Mouse (Mus musculus) spleen, embryonic (tissue): ENCODE data around the gene Ppm1l.

Source experiments
- CTCF ChIA-PET: fragments of 350-600 bp; sonication (Branson Sonifier 250); formaldehyde crosslinking; loops from one replicate; lab custom pipeline; 2022; lab: Charles Lee

Gene Ppm1l

GRCm38 (mm10) chr3:69594071-69594470, 277.4 kb downstream of the Ppm1l start:
- CTCF ChIA-PET: no interaction called here

GRCm38 (mm10) chr3:69596116-69596515, 279.5 kb downstream of the Ppm1l start:
- CTCF ChIA-PET: no interaction called here

GRCm38 (mm10) chr3:69597211-69597610, 280.6 kb downstream of the Ppm1l start:
- CTCF ChIA-PET: no interaction called here

GRCm38 (mm10) chr3:69597816-69598215, 281.2 kb downstream of the Ppm1l start:
- CTCF ChIA-PET: no interaction called here

GRCm38 (mm10) chr3:69598261-69599165, 281.9 kb downstream of the Ppm1l start, which contains the start of gene B3galnt1:
Gene B3galnt1, minus strand, starts transcription at chr3:69598960.
- CTCF ChIA-PET: no interaction called here

- CTCF ChIA-PET: no interaction called here
Measured at GRCm38 (mm10) chr3:69599166-69599500, 282.5 kb downstream of the Ppm1l start.

GRCm38 (mm10) chr3:69606923-69607322, 290.3 kb downstream of the Ppm1l start:
- CTCF ChIA-PET: no interaction called here

- CTCF ChIA-PET: no interaction called here
Measured at GRCm38 (mm10) chr3:69607468-69607867, 290.8 kb downstream of the Ppm1l start.

GRCm38 (mm10) chr3:69607909-69608308, 291.2 kb downstream of the Ppm1l start:
- CTCF ChIA-PET: no interaction called here
